Mouse (Mus musculus) forebrain, embryonic 16.5 days (tissue): ENCODE data around the gene Ralb. TPM values are rescaled to one million over a fixed set of nuclear protein-coding genes. Genes with fewer than 3 reads are reported as not detected.
A peak's percentile ranks its signal among the peaks of the same experiment; 100 is the strongest.

Experiments
- ATAC-seq: fragments of 200-750 bp; cut with Nextera tagmentation; 2 replicates; pipeline ENCODE4 v1.8.0; 2017; ENCODE audit warnings: mild to moderate bottlenecking, moderate library complexity
- H3K27ac ChIP-seq: fragments of 300-500 bp; sonication (generic); 2 replicates; pipeline ENCODE4 v1.5.1; 2014; ENCODE audit warnings: low read length, control low read depth
- H3K27me3 ChIP-seq: fragments of 300-500 bp; sonication (generic); replicated peaks from 2 replicates; pipeline ENCODE4 v1.6.1; 2014; ENCODE audit warnings: low read length; ENCODE audit not compliant: control insufficient read depth, insufficient read depth
- H3K36me3 ChIP-seq: fragments of 300-500 bp; sonication (generic); 2 replicates; pipeline ENCODE4 v1.6.1; 2014; ENCODE audit not compliant: control insufficient read depth, insufficient read depth
- H3K4me1 ChIP-seq: fragments of 300-500 bp; sonication (generic); replicated peaks from 2 replicates; pipeline ENCODE4 v1.6.1; 2014; ENCODE audit warnings: low read length; ENCODE audit not compliant: control insufficient read depth, insufficient read depth
- H3K4me2 ChIP-seq: fragments of 300-500 bp; sonication (generic); 2 replicates; pipeline ENCODE4 v1.6.1; 2014; ENCODE audit warnings: mild to moderate bottlenecking, low read length, control low read depth
- H3K4me3 ChIP-seq: fragments of 300-500 bp; sonication (generic); replicated peaks from 2 replicates; pipeline ENCODE4 v1.5.1; 2014; ENCODE audit warnings: mild to moderate bottlenecking, low read length, control low read depth
- H3K9ac ChIP-seq: fragments of 300-500 bp; sonication (generic); replicated peaks from 2 replicates; pipeline ENCODE4 v1.6.1; 2014; ENCODE audit warnings: low read depth, low read length, control low read depth
- H3K9me3 ChIP-seq: fragments of 300-500 bp; sonication (generic); 2 replicates; pipeline ENCODE4 v1.6.1; 2016; ENCODE audit warnings: low read length; ENCODE audit not compliant: control insufficient read depth
- WGBS: fragments of 180-500 bp; shearing (Covaris S2); extraction: QIAGEN DNeasy Blood & Tissue Kit; methylation state at CpG from one replicate; pipeline ENCODE4 v1.1.7; 2014; 5-methylcytosine and 5-hydroxymethylcytosine counted together
- polyA plus RNA-seq: library from polyadenylated mRNA; unstranded; fragments of >200 nt; fragmentation: Nextera tagmentation; extraction: Ambion mirVana; gene quantifications from 2 replicates; pipeline ENCODE4 v1.2.1, GENCODE M21; 2015

Ralb gene
- polyA plus RNA-seq, 1 experiment from 2014 or later, result 47.6 TPM

- Histone ChIP-seq H3K4me2 (no peak overlapping the region), H3K36me3 (no peaks in the 10 kb centered on the region; the same call in 1 of the 2 replicates), H3K9ac (no peak overlapping the region), H3K4me3 (no peak overlapping the region), H3K27ac (no peak overlapping the region), H3K4me1 (peaks cover 9% of the 10 kb centered on the region), H3K27me3 (no peaks in the 10 kb centered on the region), H3K9me3 (no peaks in the 10 kb centered on the region)
- no peak for ATAC-seq
- WGBS, result 94% methylated on average over 7 of the region's 7 CpGs
These were observed 29.9 kb downstream of the Ralb start for GRCm38 (mm10) chr1:119474671-119475070.

- Histone ChIP-seq H3K36me3 (no peaks in the 10 kb centered on the region; the same call in 1 of the 2 replicates), H3K27me3 (no peaks in the 10 kb centered on the region), H3K9ac (no peak overlapping the region), H3K9me3 (no peaks in the 10 kb centered on the region), H3K4me1 (peaks cover 9% of the 10 kb centered on the region), H3K4me2 (no peak overlapping the region), H3K4me3 (no peak overlapping the region), H3K27ac (no peak overlapping the region)
- 57% methylated on average over 11 of the region's 11 CpGs for WGBS
- ATAC-seq, result no peak
These were observed 31.9 kb downstream of the Ralb start for GRCm38 (mm10) chr1:119472648-119473047.

- H3K4me3 ChIP-seq, result no peak overlapping the region
- H3K27ac ChIP-seq, result peak overlapping the region; percentile 25
- peak; percentile 75 for ATAC-seq
- H3K4me2 ChIP-seq, result no peak overlapping the region
- H3K9me3 ChIP-seq, result no peaks in the 10 kb centered on the region
- 42% methylated on average over 14 of the region's 14 CpGs for WGBS
- H3K9ac ChIP-seq, result no peak overlapping the region
- no peaks in the 10 kb centered on the region; the same call in 1 of the 2 replicates for H3K36me3 ChIP-seq
- no peaks in the 10 kb centered on the region for H3K27me3 ChIP-seq
- peaks cover 9% of the 10 kb centered on the region for H3K4me1 ChIP-seq
These were observed 32.7 kb downstream of the Ralb start for GRCm38 (mm10) chr1:119471793-119472396.

- H3K27ac ChIP-seq, result no peak overlapping the region
- H3K9ac ChIP-seq, result no peak overlapping the region
- H3K36me3 ChIP-seq, result no peaks in the 10 kb centered on the region
- H3K4me1 ChIP-seq, result no peaks in the 10 kb centered on the region
- H3K27me3 ChIP-seq, result no peaks in the 10 kb centered on the region
- H3K4me2 ChIP-seq, result no peak overlapping the region
- WGBS, result 52% methylated on average over 2 of the region's 2 CpGs
- H3K9me3 ChIP-seq, result no peaks in the 10 kb centered on the region
- H3K4me3 ChIP-seq, result no peak overlapping the region
- 0 out of 2 replicates have a peak, but pooled peaks have one; percentile 24 for ATAC-seq
These were observed 41.2 kb downstream of the Ralb start for GRCm38 (mm10) chr1:119463386-119463785.

DNA sequence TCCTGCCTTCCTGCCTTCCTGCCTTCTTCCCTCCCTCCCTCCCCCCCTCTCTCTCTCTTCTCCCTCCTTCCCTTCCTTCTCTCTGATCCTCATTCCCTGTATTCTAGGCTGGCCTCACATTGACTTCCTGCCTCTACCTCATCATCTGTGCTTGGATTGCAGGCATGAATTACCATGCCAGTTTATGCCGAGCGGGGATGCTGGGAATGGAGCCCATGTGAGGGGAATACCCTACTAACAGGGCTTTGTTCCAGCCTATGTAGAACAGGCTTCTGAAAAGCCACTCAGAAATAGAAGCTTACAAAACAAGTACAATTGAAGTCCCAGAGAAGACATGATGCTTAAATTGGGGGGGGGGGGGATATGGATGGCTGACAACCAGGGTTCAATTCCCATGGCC, 44.5 kb downstream of the Ralb start:
- WGBS, result 33% methylated on average over 2 of the region's 2 CpGs

GRCm38 (mm10) chr1:119457993-119458605, 46.5 kb downstream of the Ralb start:
- peak; percentile 43 for ATAC-seq
- Histone ChIP-seq H3K27ac (no peak overlapping the region), H3K9me3 (no peaks in the 10 kb centered on the region), H3K27me3 (no peaks in the 10 kb centered on the region), H3K36me3 (no peaks in the 10 kb centered on the region), H3K4me2 (peak overlapping the region; percentile 20; the same call in 1 of the 2 replicates), H3K9ac (no peak overlapping the region), H3K4me1 (peaks cover 17% of the 10 kb centered on the region), H3K4me3 (no peak overlapping the region)
- WGBS, result 4% methylated on average over 10 of the region's 10 CpGs

More for the DNA sequence above, 44.5 kb downstream of the Ralb start:
- Histone ChIP-seq H3K27ac (no peak overlapping the region), H3K4me1 (peaks cover 13% of the 10 kb centered on the region), H3K9me3 (no peaks in the 10 kb centered on the region), H3K36me3 (no peaks in the 10 kb centered on the region), H3K27me3 (no peaks in the 10 kb centered on the region), H3K4me3 (no peak overlapping the region), H3K4me2 (no peak overlapping the region), H3K9ac (no peak overlapping the region)
- peak; percentile 62 for ATAC-seq

DNA sequence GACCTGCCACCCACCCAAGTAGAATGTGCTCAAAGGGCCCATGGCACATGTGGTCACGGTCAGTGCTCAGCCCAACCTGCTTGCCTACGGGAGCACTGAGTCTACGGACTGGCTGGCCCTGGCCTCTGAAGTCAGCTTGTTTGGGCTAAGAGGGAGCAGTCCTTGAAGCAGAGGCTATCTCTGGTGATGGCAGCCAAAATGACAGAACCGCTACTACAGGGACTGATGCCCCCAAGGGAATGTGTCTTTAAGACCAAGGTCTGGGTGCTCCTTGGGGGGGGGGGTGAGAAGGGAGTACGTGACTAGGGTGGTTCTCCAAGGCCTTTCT, 47.1 kb downstream of the Ralb start:
- H3K4me3 ChIP-seq, result no peak overlapping the region
- no peak overlapping the region for H3K9ac ChIP-seq
- ATAC-seq, result peak; percentile 11; the same call in 1 of the 2 replicates
- WGBS, result 58% methylated on average over 5 of the region's 5 CpGs
- H3K9me3 ChIP-seq, result no peaks in the 10 kb centered on the region
- H3K4me1 ChIP-seq, result peaks cover 17% of the 10 kb centered on the region
- H3K27me3 ChIP-seq, result no peaks in the 10 kb centered on the region
- H3K36me3 ChIP-seq, result no peaks in the 10 kb centered on the region
- H3K4me2 ChIP-seq, result no peak overlapping the region; the same call in 1 of the 2 replicates
- no peak overlapping the region for H3K27ac ChIP-seq

DNA sequence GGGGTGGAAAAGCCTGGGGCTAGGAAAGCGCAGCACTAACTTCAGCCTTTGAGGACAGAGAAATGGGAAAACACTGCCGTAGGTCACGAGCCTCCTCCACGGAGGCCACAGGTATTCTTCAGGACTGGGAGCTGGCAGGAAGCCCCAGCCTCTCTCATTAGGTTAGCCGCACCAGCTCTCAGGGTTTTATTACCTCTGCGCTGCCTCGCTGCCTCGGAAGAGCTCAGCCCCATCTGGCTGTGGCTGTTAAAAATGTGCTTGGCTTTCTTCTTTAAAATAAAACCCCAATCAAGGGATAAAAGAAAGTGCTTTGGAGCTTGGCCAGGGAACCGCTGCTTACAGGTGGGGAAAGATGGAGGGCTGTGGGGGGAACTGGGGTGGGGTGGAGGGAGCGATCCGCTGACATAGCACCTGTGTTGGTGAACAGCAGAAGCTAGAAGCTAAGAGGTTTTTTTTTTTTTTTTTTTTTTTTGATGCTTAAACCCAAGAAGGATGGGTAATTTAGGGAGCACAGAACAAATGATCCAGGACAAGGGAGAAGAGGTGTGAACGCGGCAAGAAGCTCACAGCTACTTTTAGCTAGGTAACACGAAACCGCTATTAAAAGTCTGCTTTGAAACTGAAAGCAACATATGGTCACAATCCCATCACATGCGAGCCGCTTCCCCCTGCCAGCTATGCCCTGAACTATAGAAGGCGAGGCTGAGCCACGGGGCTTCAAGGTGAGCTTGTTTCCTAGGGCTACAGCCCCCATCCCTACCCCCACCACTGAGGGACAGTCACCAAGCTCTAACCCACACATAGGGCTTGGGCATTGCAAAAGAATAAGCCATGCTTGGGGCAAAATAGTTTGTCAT, 47.7 kb downstream of the Ralb start:
- H3K27ac ChIP-seq, result no peak overlapping the region
- ATAC-seq, result peak; percentile 7; the same call in 1 of the 2 replicates
- peaks cover 17% of the 10 kb centered on the region for H3K4me1 ChIP-seq
- no peak overlapping the region for H3K9ac ChIP-seq
- H3K27me3 ChIP-seq, result no peaks in the 10 kb centered on the region
- H3K9me3 ChIP-seq, result no peaks in the 10 kb centered on the region
- WGBS, result 28% methylated on average over 19 of the region's 19 CpGs
- H3K4me3 ChIP-seq, result no peak overlapping the region
- H3K4me2 ChIP-seq, result peak overlapping the region; percentile 3
- H3K36me3 ChIP-seq, result no peaks in the 10 kb centered on the region

GRCm38 (mm10) chr1:119453731-119454130, 50.9 kb downstream of the Ralb start:
- Histone ChIP-seq H3K4me2 (no peak overlapping the region), H3K9me3 (no peaks in the 10 kb centered on the region), H3K27ac (no peak overlapping the region), H3K36me3 (no peaks in the 10 kb centered on the region), H3K9ac (no peak overlapping the region), H3K4me3 (no peak overlapping the region), H3K4me1 (peaks cover 21% of the 10 kb centered on the region), H3K27me3 (no peaks in the 10 kb centered on the region)
- WGBS, result 25% methylated on average over 3 of the region's 4 CpGs
- ATAC-seq, result peak; percentile 10; the same call in 1 of the 2 replicates
